Mouse (Mus musculus) G1E (cell line): ENCODE measurements at regions not wholly inside any gene's neighbourhood (a gene's known extent, or its start where the extent isn't known, plus 50 kb on each side); places are given as distances from the start of the nearest gene placed in this dataset.

Experiments used
- CTCF ChIP-seq: IDR thresholded peaks from 2 replicates; pipeline ENCODE4 v1.5.1; 2012; ENCODE audit warnings: low read depth, low read length, inconsistent platforms, mixed read lengths
- GATA1 ChIP-seq: IDR thresholded peaks from 2 replicates; pipeline ENCODE4 v1.6.1; 2012; ENCODE audit warnings: borderline replicate concordance, low read length, inconsistent platforms, mixed read lengths
- GATA2 ChIP-seq: IDR thresholded peaks from 2 replicates; pipeline ENCODE4 v1.6.1; 2012; ENCODE audit warnings: low read depth, low read length, inconsistent platforms, borderline replicate concordance
- POLR2AphosphoS5 ChIP-seq: IDR thresholded peaks from 2 replicates; pipeline ENCODE4 v1.6.1; 2012; ENCODE audit warnings: low read depth, low read length, inconsistent platforms; ENCODE audit not compliant: insufficient replicate concordance
- TAL1 ChIP-seq: conservative IDR thresholded peaks from 2 replicates; pipeline ENCODE4 v1.6.1; 2012; ENCODE audit warnings: low read depth, low read length, inconsistent platforms, mixed read lengths

DNA sequence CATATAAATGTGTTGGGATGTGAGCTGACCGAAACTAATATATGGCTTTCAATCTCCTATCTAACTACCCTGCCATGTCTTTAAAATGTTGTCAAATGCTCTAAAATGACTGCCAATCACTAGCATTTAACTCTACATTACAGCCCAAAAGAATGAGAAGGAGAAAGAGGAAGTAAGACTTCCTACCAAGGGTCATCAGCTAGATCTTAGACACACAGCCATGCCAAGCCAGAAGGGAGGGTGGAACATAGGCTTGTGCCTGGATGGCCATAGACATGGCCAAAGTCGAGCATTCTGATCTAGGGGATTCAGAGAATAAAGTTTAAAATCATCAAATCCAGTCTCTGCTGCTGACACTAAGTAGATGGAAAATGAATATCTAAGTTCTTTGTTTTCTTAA lies 257.4 kb upstream of the 4930412O13Rik start:
- TF ChIP-seq CTCF = no peak
- no peak for TF ChIP-seq TAL1
- no peak for TF ChIP-seq POLR2AphosphoS5
- TF ChIP-seq GATA2 = no peak
- TF ChIP-seq GATA1 = no peak
